Mouse (Mus musculus): Measurements from ENCODE around the gene Isca2. TPM values are rescaled to one million over a fixed set of nuclear protein-coding genes. Genes with fewer than 3 reads are reported as not detected.

The Isca2 gene
- 44.7 and 50.5 TPM in 2 replicates for polyA plus RNA-seq (2011; ENCODE audit: insufficient read length, low read depth, missing spikeins)

DNA sequence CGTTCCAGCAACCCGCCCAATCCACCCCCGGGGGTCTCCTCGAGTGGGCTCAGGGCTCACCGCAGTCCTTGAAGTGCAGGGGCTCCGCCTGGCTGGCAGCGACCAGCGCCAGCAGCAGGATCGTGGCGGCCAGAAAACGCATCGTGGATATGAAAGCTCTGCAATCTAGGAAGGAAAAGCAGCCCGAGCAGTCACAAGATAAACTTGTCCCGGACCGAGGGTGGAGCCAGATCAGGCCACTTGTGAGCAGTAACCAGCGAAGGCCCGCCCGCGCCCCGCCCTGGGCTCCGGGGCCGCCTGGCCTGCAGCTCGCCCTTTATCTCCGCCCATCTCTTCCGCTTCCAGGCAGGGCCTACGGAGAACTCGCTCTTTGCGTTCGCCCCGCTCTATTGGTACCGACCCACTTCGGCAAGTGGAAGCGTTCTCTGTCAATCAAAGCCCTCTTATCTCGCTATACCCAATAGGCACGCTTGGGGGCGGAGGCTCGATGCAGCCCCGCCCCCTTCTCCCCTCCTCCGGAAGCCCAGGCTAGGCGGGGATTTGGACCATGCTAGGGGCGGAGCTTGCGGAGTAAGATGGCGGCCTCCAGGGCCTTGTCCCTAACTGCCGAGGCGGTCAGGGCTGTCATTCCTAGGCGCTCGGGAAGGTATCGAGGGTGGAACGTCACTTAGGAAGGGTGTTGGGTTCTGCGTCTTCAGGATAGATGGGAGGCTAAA is at the start of gene Isca2, which contains the start of gene Npc2:
Isca2 (plus strand) TSS at position 526 of the 716 bp plus-strand sequence.
Npc2 (minus strand) TSS at position 427 of the 716 bp plus-strand sequence.
- Histone ChIP-seq H3K27ac (ENCODE audit: insufficient read depth, low read length) (peak within 1 kb of the TSS; percentile 85), H3K4me1 (ENCODE audit: control insufficient read depth, insufficient read depth, low read length) (0 out of 2 replicates have a peak, but pooled peaks cover 6% of the 10 kb centered on the region), H3K4me3 (ENCODE audit: insufficient read depth, low read length) (peak within 1 kb of the TSS; percentile 92)
- TF ChIP-seq CTCF (IDR thresholded peaks at IDR 0.05; ENCODE audit: borderline replicate concordance, insufficient read depth, low read length) (no peak), POLR2A (IDR thresholded peaks at IDR 0.05; ENCODE audit: low read depth, low read length) (peak; percentile 99)

- no peak overlapping the region for H3K27ac ChIP-seq (ENCODE audit: insufficient read depth, low read length)
- H3K4me3 ChIP-seq (ENCODE audit: insufficient read depth, low read length): no peak overlapping the region
- TF ChIP-seq POLR2A (IDR thresholded peaks at IDR 0.05; ENCODE audit: low read depth, low read length) (no peak), CTCF (IDR thresholded peaks at IDR 0.05; ENCODE audit: borderline replicate concordance, insufficient read depth, low read length) (no peak)
- H3K4me1 ChIP-seq (ENCODE audit: control insufficient read depth, insufficient read depth, low read length): no peaks in the 10 kb centered on the region
Measured at GRCm38 (mm10) chr12:84726391-84726790, 46.7 kb upstream of the Isca2 start.

DNA sequence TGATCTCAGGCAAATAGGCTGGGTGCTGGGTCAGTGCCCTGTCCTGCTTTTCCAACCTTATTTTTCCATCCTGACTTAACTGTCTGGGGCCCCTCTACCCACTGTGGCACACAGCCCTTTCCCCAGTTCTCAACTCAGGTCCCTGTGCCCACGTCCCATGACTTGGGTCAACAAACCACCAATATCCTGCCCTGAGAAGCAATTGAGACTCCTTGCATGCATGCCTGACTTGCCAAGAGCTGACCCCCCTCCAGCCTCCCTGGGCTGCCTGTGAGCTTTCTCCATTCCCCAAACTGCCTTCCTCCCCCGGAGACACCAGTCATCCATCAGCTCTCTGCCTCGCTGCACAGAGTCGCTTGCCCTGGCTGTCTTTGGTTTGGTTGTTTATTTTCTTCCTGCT is 46.1 kb upstream of the Isca2 start:
- Histone ChIP-seq H3K4me3 (ENCODE audit: insufficient read depth, low read length) (no peak overlapping the region), H3K27ac (ENCODE audit: insufficient read depth, low read length) (no peak overlapping the region), H3K4me1 (ENCODE audit: control insufficient read depth, insufficient read depth, low read length) (no peaks in the 10 kb centered on the region)
- TF ChIP-seq CTCF (IDR thresholded peaks at IDR 0.05; ENCODE audit: borderline replicate concordance, insufficient read depth, low read length) (no peak), POLR2A (IDR thresholded peaks at IDR 0.05; ENCODE audit: low read depth, low read length) (no peak)

- Histone ChIP-seq H3K27ac (ENCODE audit: insufficient read depth, low read length) (no peak overlapping the region), H3K4me3 (ENCODE audit: insufficient read depth, low read length) (no peak overlapping the region), H3K4me1 (ENCODE audit: control insufficient read depth, insufficient read depth, low read length) (no peaks in the 10 kb centered on the region)
- TF ChIP-seq CTCF (IDR thresholded peaks at IDR 0.05; ENCODE audit: borderline replicate concordance, insufficient read depth, low read length) (no peak), POLR2A (IDR thresholded peaks at IDR 0.05; ENCODE audit: low read depth, low read length) (no peak)
Measured at GRCm38 (mm10) chr12:84727434-84727833, 45.6 kb upstream of the Isca2 start.

DNA sequence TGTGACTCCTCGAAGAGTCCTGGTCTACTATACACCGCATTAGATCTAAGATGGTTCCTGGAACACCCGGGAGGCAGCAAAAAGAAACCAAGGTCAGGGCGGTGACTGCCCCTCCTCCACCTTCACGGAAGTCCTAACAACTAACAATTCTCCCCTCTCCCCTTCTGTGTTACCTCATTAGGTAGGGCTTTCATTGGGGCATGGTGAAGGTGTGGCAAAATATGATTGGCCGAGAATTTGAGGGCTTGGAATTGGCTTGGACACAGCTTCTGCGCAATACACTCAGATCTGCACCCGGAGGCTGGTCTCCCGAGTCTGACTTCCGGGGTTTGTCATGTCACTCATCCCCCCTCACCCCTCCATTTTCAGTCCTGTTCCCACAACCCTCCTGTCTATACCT is 44.6 kb upstream of the Isca2 start:
- no peak overlapping the region for H3K4me3 ChIP-seq (ENCODE audit: insufficient read depth, low read length)
- TF ChIP-seq CTCF (IDR thresholded peaks at IDR 0.05; ENCODE audit: borderline replicate concordance, insufficient read depth, low read length): no peak
- no peak for TF ChIP-seq POLR2A (IDR thresholded peaks at IDR 0.05; ENCODE audit: low read depth, low read length)
- no peak overlapping the region for H3K27ac ChIP-seq (ENCODE audit: insufficient read depth, low read length)
- no peaks in the 10 kb centered on the region for H3K4me1 ChIP-seq (ENCODE audit: control insufficient read depth, insufficient read depth, low read length)

DNA sequence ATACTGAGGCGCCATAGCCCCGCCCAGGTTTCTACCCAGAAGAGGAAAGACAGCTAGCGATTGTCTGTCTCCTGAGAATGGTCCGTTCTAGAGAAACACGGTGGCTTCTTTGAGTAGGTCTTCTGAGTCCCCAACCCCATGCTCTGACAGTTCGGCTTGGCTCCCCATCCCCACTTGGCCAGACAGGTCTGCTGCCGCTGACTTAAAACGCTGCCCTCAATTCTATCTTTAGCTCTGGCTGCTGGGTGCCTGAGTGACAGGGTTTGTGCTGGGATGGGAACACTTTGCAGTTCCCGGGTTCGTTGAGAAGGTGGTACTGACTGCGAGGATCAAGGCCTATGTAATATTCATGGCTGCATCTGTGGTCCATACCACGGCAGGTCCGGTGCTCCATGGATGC is 39.7 kb upstream of the Isca2 start:
- TF ChIP-seq POLR2A (IDR thresholded peaks at IDR 0.05; ENCODE audit: low read depth, low read length) (no peak), CTCF (IDR thresholded peaks at IDR 0.05; ENCODE audit: borderline replicate concordance, insufficient read depth, low read length) (no peak)
- Histone ChIP-seq H3K4me3 (ENCODE audit: insufficient read depth, low read length) (no peak overlapping the region), H3K27ac (ENCODE audit: insufficient read depth, low read length) (no peak overlapping the region), H3K4me1 (ENCODE audit: control insufficient read depth, insufficient read depth, low read length) (no peaks in the 10 kb centered on the region)

DNA sequence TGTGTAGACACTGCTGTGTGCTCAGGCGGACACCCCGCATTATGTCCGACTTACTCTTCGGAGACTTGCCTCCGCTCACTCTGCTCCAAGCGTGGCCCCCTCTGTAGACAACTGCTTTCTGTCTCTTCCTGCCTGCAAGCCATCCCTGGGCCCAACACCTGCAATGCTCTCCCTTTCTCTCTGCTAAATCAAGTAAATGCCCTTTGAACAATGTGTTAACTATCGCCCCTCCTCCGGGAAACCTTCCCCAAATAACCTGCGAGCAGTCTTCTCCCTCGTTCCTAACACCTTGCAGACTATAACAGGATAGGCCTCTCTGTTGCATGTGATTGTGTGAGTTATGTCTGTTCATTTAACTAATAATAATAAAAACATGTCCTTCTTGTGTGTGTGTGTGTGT is 29.6 kb upstream of the Isca2 start:
- Histone ChIP-seq H3K27ac (ENCODE audit: insufficient read depth, low read length) (no peak overlapping the region), H3K4me1 (ENCODE audit: control insufficient read depth, insufficient read depth, low read length) (no peaks in the 10 kb centered on the region), H3K4me3 (ENCODE audit: insufficient read depth, low read length) (no peak overlapping the region)
- TF ChIP-seq CTCF (IDR thresholded peaks at IDR 0.05; ENCODE audit: borderline replicate concordance, insufficient read depth, low read length) (no peak), POLR2A (IDR thresholded peaks at IDR 0.05; ENCODE audit: low read depth, low read length) (no peak)

GRCm38 (mm10) chr12:84745700-84746099 is 27.4 kb upstream of the Isca2 start:
- no peaks in the 10 kb centered on the region for H3K4me1 ChIP-seq (ENCODE audit: control insufficient read depth, insufficient read depth, low read length)
- no peak overlapping the region for H3K27ac ChIP-seq (ENCODE audit: insufficient read depth, low read length)
- no peak overlapping the region for H3K4me3 ChIP-seq (ENCODE audit: insufficient read depth, low read length)
- TF ChIP-seq POLR2A (IDR thresholded peaks at IDR 0.05; ENCODE audit: low read depth, low read length): no peak
- no peak for TF ChIP-seq CTCF (IDR thresholded peaks at IDR 0.05; ENCODE audit: borderline replicate concordance, insufficient read depth, low read length)

GRCm38 (mm10) chr12:84748134-84748533 is 24.9 kb upstream of the Isca2 start:
- Histone ChIP-seq H3K4me3 (ENCODE audit: insufficient read depth, low read length) (no peak overlapping the region), H3K27ac (ENCODE audit: insufficient read depth, low read length) (no peak overlapping the region), H3K4me1 (ENCODE audit: control insufficient read depth, insufficient read depth, low read length) (no peaks in the 10 kb centered on the region)
- TF ChIP-seq POLR2A (IDR thresholded peaks at IDR 0.05; ENCODE audit: low read depth, low read length) (no peak), CTCF (IDR thresholded peaks at IDR 0.05; ENCODE audit: borderline replicate concordance, insufficient read depth, low read length) (no peak)

GRCm38 (mm10) chr12:84750661-84751060 is 22.4 kb upstream of the Isca2 start:
- H3K4me3 ChIP-seq (ENCODE audit: insufficient read depth, low read length): no peak overlapping the region
- no peak for TF ChIP-seq CTCF (IDR thresholded peaks at IDR 0.05; ENCODE audit: borderline replicate concordance, insufficient read depth, low read length)
- no peak for TF ChIP-seq POLR2A (IDR thresholded peaks at IDR 0.05; ENCODE audit: low read depth, low read length)
- H3K4me1 ChIP-seq (ENCODE audit: control insufficient read depth, insufficient read depth, low read length): no peaks in the 10 kb centered on the region

More at GRCm38 (mm10) chr12:84750661-84751060, 22.4 kb upstream of the Isca2 start:
- no peak overlapping the region for H3K27ac ChIP-seq (ENCODE audit: insufficient read depth, low read length)

Measured in embryonic fibroblast, embryonic 13.5 days (primary cell).